Mouse (Mus musculus) bone marrow macrophage, adult 2 months (primary cell): Measurements from ENCODE around the gene Bcl9. TPM values are rescaled to one million over a fixed set of nuclear protein-coding genes. Genes with fewer than 3 reads are reported as not detected.
A peak's percentile ranks its signal among the peaks of the same experiment; 100 is the strongest.

Source experiments
- H3K27ac ChIP-seq: 2 replicates; pipeline ENCODE4 v1.5.1; 2012; ENCODE audit warnings: low read depth, low read length; ENCODE audit not compliant: insufficient read depth
- H3K4me1 ChIP-seq: 2 replicates; pipeline ENCODE4 v1.6.1; 2012; ENCODE audit warnings: low read length; ENCODE audit not compliant: control insufficient read depth, insufficient read depth
- H3K4me3 ChIP-seq: 2 replicates; pipeline ENCODE4 v1.5.1; 2012; ENCODE audit warnings: mild to moderate bottlenecking, low read length, moderate library complexity; ENCODE audit not compliant: insufficient read depth
- CTCF ChIP-seq: IDR thresholded peaks from 2 replicates; pipeline ENCODE4 v1.5.1; 2012; ENCODE audit warnings: low read depth, mild to moderate bottlenecking, low read length, moderate library complexity
- POLR2A ChIP-seq: IDR thresholded peaks from 2 replicates; pipeline ENCODE4 v1.6.1; 2012; ENCODE audit warnings: mild to moderate bottlenecking, low read depth, low read length, borderline replicate concordance
- polyA plus RNA-seq: library from polyadenylated mRNA; stranded (reverse); fragments of >200 nt; gene quantifications from 2 replicates; pipeline ENCODE4 v1.2.4, GENCODE M21; 2012; ENCODE audit not compliant: missing spikeins, insufficient read depth, insufficient read length

Bcl9 gene
- polyA plus RNA-seq, 1 experiment: 17.6 TPM

DNA sequence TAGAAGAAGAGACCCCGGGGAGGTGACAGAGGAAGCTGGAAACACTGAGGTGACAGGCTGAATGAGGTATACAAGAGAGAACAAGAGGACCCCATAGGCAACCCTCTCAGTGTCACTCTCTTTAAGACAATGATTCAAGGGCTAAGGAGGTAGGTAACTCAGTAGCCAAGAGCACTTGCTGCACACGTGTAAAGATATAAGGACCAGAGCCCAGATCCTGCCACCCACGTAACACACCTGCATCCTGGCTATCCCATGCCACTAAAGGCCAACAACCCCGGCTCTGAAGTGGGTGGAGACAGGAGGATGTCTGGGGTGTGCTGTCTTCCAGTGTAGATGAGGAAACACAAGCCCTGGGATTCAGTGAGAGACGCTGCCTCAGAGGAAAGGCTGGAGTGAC is 58.4 kb downstream of the Bcl9 start:
- Histone ChIP-seq H3K4me3 (no peak overlapping the region), H3K27ac (no peak overlapping the region), H3K4me1 (peaks cover 3% of the 10 kb centered on the region)
- TF ChIP-seq POLR2A (no peak), CTCF (no peak)

DNA sequence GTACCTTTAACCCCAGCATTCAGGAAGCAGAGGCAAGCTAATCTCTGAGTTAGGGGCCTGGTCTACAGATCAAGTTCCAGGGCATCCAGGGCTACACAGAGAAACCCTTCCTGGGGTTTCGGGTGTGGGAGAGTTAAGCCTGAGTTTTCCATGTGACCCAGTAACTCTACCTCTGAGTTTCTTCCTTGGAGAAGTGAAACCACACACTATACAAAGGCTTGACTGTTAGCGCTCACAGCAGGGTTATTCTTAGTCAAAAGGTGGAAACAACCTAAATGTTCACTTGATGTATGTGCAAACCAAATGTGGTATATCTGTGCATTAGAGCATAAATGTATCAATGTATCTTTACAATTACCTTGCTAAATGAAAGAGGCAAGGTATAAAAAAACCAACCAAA is 59.2 kb downstream of the Bcl9 start:
- Histone ChIP-seq H3K27ac (no peak overlapping the region), H3K4me3 (no peak overlapping the region), H3K4me1 (peaks cover 3% of the 10 kb centered on the region)
- TF ChIP-seq POLR2A: no peak
- no peak for TF ChIP-seq CTCF

DNA sequence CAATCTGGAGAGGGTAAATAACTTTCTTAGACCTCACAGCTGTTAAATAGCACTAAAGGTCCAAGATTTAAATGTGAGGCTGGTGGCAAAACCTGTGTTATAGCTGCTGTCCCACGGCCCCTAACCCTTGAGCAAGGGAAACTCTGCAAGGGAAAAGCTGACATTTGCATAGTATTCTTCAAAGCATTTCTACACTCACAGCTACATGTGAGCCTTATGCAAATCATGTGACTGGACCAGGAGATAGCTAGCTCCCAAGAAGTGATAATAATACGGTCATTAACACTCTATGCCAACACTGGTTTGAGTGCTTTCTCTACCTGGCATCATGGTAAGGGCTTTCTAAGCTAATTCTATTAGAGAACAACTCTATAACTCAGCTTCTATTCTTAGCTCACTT is 60.3 kb downstream of the Bcl9 start:
- no peak overlapping the region for H3K4me3 ChIP-seq
- TF ChIP-seq CTCF (no peak), POLR2A (no peak)
- peaks cover 8% of the 10 kb centered on the region for H3K4me1 ChIP-seq
- no peak overlapping the region for H3K27ac ChIP-seq

DNA sequence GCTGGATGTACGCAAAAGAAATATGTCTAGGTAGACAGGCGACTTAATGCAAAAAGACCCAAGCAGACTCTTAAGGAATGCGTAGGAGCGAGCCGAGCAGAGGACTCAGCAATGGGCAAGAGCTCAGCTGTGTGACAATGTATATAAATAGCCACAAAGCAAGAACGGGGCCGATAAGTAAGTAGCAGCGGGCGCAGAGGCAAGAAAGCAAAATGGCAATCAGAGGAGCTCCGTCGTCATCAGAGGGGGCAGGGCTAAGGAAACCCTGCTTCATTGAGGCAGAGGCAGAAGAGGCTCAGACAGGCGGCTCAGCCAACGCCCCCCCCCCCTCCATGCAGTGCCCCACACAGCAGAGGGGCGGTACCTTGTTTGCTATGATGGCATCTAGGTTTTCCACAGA is 62.9 kb downstream of the Bcl9 start:
- no peak overlapping the region for H3K27ac ChIP-seq
- H3K4me1 ChIP-seq: peaks cover 12% of the 10 kb centered on the region
- TF ChIP-seq CTCF (no peak), POLR2A (no peak)
- H3K4me3 ChIP-seq: no peak overlapping the region

DNA sequence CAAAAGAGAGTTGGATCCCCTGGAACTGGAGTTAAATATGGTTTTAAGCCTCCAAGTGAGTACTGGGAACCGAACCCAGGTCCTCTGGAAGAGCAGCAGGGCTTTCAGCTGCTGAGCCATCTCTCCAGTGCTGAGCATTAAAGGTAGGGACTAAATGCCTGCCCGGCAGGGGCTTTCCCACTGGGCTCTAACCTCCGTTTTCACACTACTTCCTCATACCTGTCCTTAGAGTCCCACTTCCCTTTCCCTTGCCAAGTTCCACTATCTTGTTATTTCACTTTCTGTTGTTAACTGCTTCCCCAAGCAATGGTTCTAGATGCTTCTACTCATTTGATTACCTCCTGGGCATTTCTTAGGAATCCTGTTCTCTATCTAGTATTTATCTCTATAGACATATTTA is 65.4 kb downstream of the Bcl9 start:
- Histone ChIP-seq H3K4me3 (no peak overlapping the region), H3K4me1 (peaks cover 16% of the 10 kb centered on the region), H3K27ac (no peak overlapping the region)
- no peak for TF ChIP-seq CTCF
- TF ChIP-seq POLR2A: no peak

DNA sequence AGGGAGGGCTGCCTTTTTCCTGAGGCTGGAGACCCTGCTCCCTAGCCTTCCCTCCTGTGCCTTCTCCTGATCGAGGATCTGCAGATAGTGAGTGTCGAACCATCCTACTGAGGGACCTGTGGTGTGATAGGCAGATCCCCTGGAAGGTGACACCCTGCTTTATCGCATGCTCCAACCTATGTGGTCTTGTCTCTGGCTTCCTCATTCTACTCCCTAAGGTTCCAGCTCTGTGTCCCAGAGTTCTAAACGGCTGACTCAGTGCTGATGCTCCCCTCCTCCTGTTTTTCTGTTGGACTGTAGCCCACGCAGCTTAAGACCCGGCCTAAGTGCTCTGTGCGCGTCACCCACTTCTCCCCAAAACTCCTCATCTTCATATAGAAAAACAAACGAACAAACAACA is 65.9 kb downstream of the Bcl9 start:
- H3K4me3 ChIP-seq: no peak overlapping the region

DNA sequence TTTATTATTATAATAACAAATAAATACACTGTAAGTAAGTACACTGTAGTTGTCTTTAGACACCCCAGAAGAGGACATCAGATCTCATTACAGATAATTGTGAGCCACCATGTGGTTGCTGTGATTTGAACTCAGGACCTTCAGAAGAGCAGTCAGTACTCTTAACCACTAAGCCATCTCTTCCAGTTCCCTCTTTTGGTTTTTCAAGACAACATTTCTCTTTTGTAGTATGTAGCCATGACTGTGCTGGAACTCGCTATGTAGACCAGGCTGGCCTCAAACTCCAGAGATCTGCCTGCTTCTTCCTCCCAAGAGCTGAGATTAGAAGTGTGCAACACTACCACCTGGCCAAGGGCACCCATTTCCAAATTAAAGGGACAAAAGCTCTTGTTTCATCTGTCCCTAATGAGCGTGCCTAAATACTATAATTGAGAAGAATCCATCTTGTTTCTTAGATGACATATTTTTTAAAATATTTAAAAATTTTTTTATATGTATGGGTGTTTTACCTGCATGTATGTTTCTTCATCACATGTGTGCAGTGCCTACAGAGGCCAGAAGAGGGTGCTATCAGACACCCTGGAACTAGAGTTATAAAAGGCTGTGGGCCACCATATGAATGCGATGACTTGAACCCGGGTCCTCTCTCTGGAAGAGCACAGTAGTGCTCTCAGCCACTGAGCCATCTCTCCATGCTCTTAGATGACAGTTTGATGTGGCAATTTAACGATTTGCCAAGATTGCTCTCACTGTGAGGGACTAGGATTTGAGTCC is 66.9 kb downstream of the Bcl9 start:
- no peak overlapping the region for H3K27ac ChIP-seq
- H3K4me1 ChIP-seq: peaks cover 25% of the 10 kb centered on the region
- TF ChIP-seq CTCF (no peak), POLR2A (no peak)
- no peak overlapping the region for H3K4me3 ChIP-seq

More for the DNA sequence above, 65.9 kb downstream of the Bcl9 start:
- TF ChIP-seq POLR2A (no peak), CTCF (no peak)
- Histone ChIP-seq H3K4me1 (peaks cover 16% of the 10 kb centered on the region), H3K27ac (no peak overlapping the region)

DNA sequence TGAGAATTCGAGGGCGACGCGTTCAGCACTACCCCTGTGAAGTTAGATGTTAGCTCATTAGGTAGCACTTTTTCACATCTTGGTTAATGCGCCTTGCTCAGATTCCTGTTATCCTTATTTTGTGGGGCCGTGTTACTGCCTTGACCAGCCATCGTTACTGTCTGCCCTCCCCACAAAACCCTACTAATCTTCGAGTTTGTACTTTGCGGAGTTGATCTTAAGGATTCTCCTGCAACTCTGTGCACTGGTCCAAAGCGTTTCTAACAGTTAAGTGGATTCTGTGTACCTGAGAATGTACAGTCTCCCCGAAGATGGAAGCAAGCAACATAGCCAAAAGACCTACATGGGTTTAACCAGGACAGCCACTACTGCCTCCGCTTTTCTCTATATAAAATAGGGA is 69.3 kb downstream of the Bcl9 start:
- H3K4me3 ChIP-seq: peak overlapping the region; percentile 75
- H3K27ac ChIP-seq: no peak overlapping the region
- TF ChIP-seq POLR2A: no peak
- no peak for TF ChIP-seq CTCF
- peaks cover 29% of the 10 kb centered on the region for H3K4me1 ChIP-seq

DNA sequence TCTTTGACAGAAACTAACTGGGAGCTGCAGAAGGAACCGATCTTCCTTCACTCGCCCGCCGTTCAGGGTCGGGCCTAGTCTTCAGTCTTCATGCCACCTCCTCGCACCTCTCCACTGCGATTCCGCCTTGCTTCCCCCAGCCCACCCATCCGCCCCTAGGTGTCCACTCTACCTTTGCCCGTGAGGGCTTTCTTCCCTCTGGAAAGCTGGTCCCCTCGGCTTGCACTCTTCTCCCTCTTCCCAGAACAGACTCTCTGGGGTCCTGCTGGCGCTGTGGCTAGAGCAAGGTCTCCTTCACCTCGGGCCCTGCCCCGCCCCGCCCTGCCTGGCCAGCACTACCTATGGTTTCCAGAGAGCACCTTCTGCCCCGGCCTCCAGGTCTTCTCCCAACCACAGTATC is 69.7 kb downstream of the Bcl9 start:
- TF ChIP-seq CTCF (no peak), POLR2A (no peak)
- peak overlapping the region; percentile 75 for H3K4me3 ChIP-seq
- H3K27ac ChIP-seq: peak overlapping the region; percentile 56
- H3K4me1 ChIP-seq: peaks cover 29% of the 10 kb centered on the region

DNA sequence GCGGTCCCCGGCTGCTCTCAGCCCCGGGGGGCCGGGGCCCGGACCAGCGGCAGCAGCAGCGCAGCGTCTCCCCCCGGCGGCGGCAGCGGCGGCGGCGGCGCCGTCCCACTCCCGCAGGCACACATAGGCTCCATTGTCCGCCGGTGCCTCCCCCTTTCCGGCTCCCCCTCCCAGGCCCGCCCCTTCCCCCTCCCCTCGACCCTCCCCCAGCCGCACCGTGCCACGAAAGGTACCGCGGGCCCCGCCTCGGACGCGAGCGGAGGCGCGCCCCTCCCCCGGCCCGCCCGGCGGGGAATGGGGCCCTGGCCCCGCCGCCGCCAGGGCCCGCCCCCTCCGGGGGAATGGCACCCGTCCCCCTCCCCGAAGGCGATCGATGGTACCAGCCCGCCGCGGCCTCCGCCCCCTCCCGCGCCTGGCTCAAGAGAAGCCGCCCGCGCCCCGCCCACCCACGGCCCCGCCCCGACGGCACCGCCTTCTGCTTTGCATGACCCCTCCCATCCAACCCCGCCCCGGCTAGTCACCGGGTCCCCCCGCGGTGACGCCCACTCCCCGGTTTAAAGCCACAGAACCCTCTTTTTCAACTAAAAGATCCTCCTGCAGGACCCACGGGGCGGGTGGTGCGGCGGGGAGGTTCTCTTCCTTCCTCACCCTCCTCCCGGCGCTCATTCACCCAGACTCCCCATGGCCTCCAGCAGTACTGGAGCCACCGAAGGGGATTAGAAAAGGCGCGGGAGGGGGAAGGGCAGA is 70.3 kb downstream of the Bcl9 start:
- Histone ChIP-seq H3K4me3 (peak overlapping the region; percentile 75), H3K27ac (peak overlapping the region; percentile 56), H3K4me1 (peaks cover 24% of the 10 kb centered on the region)
- no peak for TF ChIP-seq POLR2A
- TF ChIP-seq CTCF: no peak

DNA sequence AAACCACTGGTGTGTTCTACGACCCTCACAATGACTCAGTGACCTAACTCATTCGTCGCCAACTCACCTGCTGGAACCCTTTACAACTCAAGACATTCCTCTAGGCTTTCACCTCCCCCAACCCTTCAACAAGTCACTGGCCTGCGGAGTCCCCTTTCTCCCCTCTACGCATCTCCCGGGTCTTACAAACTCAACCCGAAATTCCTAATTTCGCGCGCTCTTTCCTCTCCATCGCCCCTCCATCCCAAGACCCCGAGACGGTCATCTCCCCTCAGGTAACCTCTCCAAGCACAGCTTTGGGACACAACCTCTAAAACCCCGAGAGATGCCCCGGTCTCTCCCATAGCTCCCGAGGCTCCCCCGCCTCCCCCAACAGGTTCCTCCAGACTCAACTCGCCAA is 71.0 kb downstream of the Bcl9 start:
- TF ChIP-seq CTCF (no peak), POLR2A (no peak)
- H3K27ac ChIP-seq: no peak overlapping the region

More for the DNA sequence above, 71.0 kb downstream of the Bcl9 start:
- Histone ChIP-seq H3K4me3 (peak overlapping the region; percentile 58), H3K4me1 (peaks cover 21% of the 10 kb centered on the region)
